Comparison of ENCODE assay signal across 25 mouse cellular contexts in genomic region chr13:83278695-83279094, GRCm38 (mm10).
A peak's percentile ranks its signal among the peaks of the same experiment; 100 is the strongest.
DNase-seq lines count a peak whose midpoint lies in the region; ATAC-seq lines count a peak whose summit lies in the region.
"Had no signal": no experiment of that assay in that cellular context is flagged by ENCODE, and none has a peak within 500 bp of the region (broad histone marks: within the 10 kb centered on the region; RNA-seq: fewer than 3 reads in every experiment).

No protein-coding gene starts in this region.

- H3K27ac ChIP-seq in liver, embryonic 15.5 days (replicated peaks), result no peak overlapping the region
- H3K27ac ChIP-seq: embryonic facial prominence, embryonic 15.5 days; hindbrain, embryonic 13.5 days; midbrain, embryonic 13.5 days; neural tube, embryonic 13.5 days had no signal

- no peak overlapping the region for H3K4me2 ChIP-seq in liver, embryonic 15.5 days
- H3K4me2 ChIP-seq: embryonic facial prominence, embryonic 15.5 days; heart, embryonic 11.5 days; hindbrain, embryonic 13.5 days; midbrain, embryonic 13.5 days; neural tube, embryonic 13.5 days had no signal

- no peaks in the 10 kb centered on the region for H3K27me3 ChIP-seq in liver, embryonic 15.5 days
- H3K27me3 ChIP-seq: CH12.LX; embryonic facial prominence, embryonic 15.5 days; hindbrain, embryonic 13.5 days; megakaryocyte, embryonic 14.5 days; midbrain, embryonic 13.5 days; neural tube, embryonic 13.5 days had no signal

- peak; percentile 32 for DNase-seq in liver
- DNase-seq in retina, postnatal 1 day, result no peak
- no peak for DNase-seq in layer of hippocampus, adult 8-10 months (ENCODE audit: low spot score in 2 of 2)
- DNase-seq: adrenal gland, adult 8-10 months; cerebellum, adult 9-10 months; gastrocnemius, postnatal 36 days; heart, adult 18-20 months; heart, postnatal 4 days; kidney, postnatal 14 days; left cerebral cortex, postnatal 4 days; lung, postnatal 36 days; thymus, adult 2 months; thymus, postnatal 36 days had no signal

- ATAC-seq in common myeloid progenitor, adult 5-6 weeks (replicated peaks; ENCODE audit: low read depth, poor library complexity, severe bottlenecking), result peak; percentile 98
- peak; percentile 68; the same call in 1 of the 2 replicates for ATAC-seq in liver, embryonic 15.5 days (ENCODE audit: insufficient read depth)
- no peak for ATAC-seq in cerebellum, adult (ENCODE audit: insufficient number of reproducible peaks, low FRiP score, low TSS enrichment)
- ATAC-seq: forebrain, embryonic 14.5 days; intestine, postnatal 0 days; midbrain, embryonic 13.5 days had no signal

- 24% methylated on average over 1 of the region's 1 CpGs for WGBS in liver, embryonic 15.5 days (ENCODE audit: insufficient replicate concordance)

- H3K9ac ChIP-seq in liver, embryonic 15.5 days, result no peak overlapping the region
- H3K9ac ChIP-seq: embryonic facial prominence, embryonic 15.5 days; hindbrain, embryonic 13.5 days; midbrain, embryonic 13.5 days; neural tube, embryonic 13.5 days had no signal

- H3K4me1 ChIP-seq in liver, embryonic 15.5 days (replicated peaks), result peaks cover 2% of the 10 kb centered on the region; the same call in 1 of the 2 replicates
- H3K4me1 ChIP-seq: embryonic facial prominence, embryonic 15.5 days; hindbrain, embryonic 13.5 days; midbrain, embryonic 13.5 days; neural tube, embryonic 13.5 days had no signal

- H3K4me3 ChIP-seq in liver, embryonic 15.5 days (replicated peaks), result no peak overlapping the region
- H3K4me3 ChIP-seq: embryonic facial prominence, embryonic 15.5 days; hindbrain, embryonic 13.5 days; megakaryocyte, embryonic 14.5 days; midbrain, embryonic 13.5 days; neural tube, embryonic 13.5 days had no signal

- no peaks in the 10 kb centered on the region for H3K36me3 ChIP-seq in liver, embryonic 15.5 days (replicated peaks)
- H3K36me3 ChIP-seq: embryonic facial prominence, embryonic 15.5 days; hindbrain, embryonic 13.5 days; midbrain, embryonic 13.5 days; neural tube, embryonic 13.5 days had no signal

- H3K9me3 ChIP-seq in liver, embryonic 15.5 days (replicated peaks), result no peaks in the 10 kb centered on the region
- H3K9me3 ChIP-seq: embryonic facial prominence, embryonic 15.5 days; hindbrain, embryonic 13.5 days; megakaryocyte, embryonic 14.5 days; midbrain, embryonic 13.5 days; neural tube, embryonic 13.5 days had no signal
